Mouse (Mus musculus): ENCODE data around the gene Il31ra. TPM values are rescaled to one million over a fixed set of nuclear protein-coding genes. Genes with fewer than 3 reads are reported as not detected.

Il31ra gene
- polyA plus RNA-seq, 1 experiment from 2014 or later: 0.10 TPM

GRCm38 (mm10) chr13:112527186-112527585 is 67.0 kb downstream of the Il31ra start:
- H3K4me1 ChIP-seq (ENCODE audit: control insufficient read depth, insufficient read depth, low read length): no peaks in the 10 kb centered on the region
- no peaks in the 10 kb centered on the region for H3K27me3 ChIP-seq (replicated peaks; ENCODE audit: control insufficient read depth, insufficient read depth, low read length)
- DNase-seq (ENCODE audit: low spot score) (no peak), ATAC-seq (ENCODE audit: low read depth) (no peak)
- H3K9ac ChIP-seq (ENCODE audit: low read depth, low read length): no peak overlapping the region
- H3K4me3 ChIP-seq (ENCODE audit: low read depth, low read length): no peak overlapping the region
- no peak overlapping the region for H3K4me2 ChIP-seq (ENCODE audit: low read depth, low read length)
- H3K27ac ChIP-seq (replicated peaks; ENCODE audit: low read depth, low read length): no peak overlapping the region
- no peaks in the 10 kb centered on the region for H3K9me3 ChIP-seq (ENCODE audit: control insufficient read depth, low read length)
- 38% methylated on average over 1 of the region's 1 CpGs for WGBS
- H3K36me3 ChIP-seq (ENCODE audit: control insufficient read depth, insufficient read depth, low read length): no peaks in the 10 kb centered on the region

GRCm38 (mm10) chr13:112523346-112523970 is 70.7 kb downstream of the Il31ra start:
- H3K9me3 ChIP-seq (ENCODE audit: control insufficient read depth, low read length): peaks cover 2% of the 10 kb centered on the region; the same call in 1 of the 2 replicates
- H3K27me3 ChIP-seq (replicated peaks; ENCODE audit: control insufficient read depth, insufficient read depth, low read length): no peaks in the 10 kb centered on the region
- 79% methylated on average over 8 of the region's 10 CpGs for WGBS
- no peak overlapping the region for H3K27ac ChIP-seq (replicated peaks; ENCODE audit: low read depth, low read length)
- no peaks in the 10 kb centered on the region for H3K4me1 ChIP-seq (ENCODE audit: control insufficient read depth, insufficient read depth, low read length)
- ATAC-seq (ENCODE audit: low read depth): no peak
- no peak for DNase-seq (ENCODE audit: low spot score)
- no peak overlapping the region for H3K9ac ChIP-seq (ENCODE audit: low read depth, low read length)
- no peaks in the 10 kb centered on the region for H3K36me3 ChIP-seq (ENCODE audit: control insufficient read depth, insufficient read depth, low read length)
- H3K4me2 ChIP-seq (ENCODE audit: low read depth, low read length): no peak overlapping the region
- no peak overlapping the region for H3K4me3 ChIP-seq (ENCODE audit: low read depth, low read length)

- 94% methylated on average over 3 of the region's 3 CpGs for WGBS
These were observed 71.3 kb downstream of the Il31ra start for GRCm38 (mm10) chr13:112522896-112523295.

DNA sequence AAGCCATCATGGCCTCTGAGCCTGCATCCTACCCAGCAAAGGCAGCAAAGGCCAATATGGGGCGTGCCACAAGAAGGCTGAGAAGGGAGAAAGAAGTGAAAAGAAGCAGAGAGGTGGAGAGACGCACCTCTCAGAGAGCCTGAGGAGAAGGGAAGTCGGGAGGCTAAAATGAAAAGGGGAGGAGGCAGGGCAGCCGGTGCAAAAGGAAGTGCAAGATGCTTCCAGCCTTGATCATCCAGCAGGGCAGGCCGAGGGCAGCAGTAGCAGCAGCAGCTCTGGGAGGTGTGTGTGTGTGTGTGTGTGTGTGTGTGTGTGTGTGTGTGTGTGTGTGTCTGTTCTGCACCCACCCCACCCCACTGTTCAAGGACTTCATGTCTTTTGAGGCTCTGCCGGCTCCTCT is 71.9 kb downstream of the Il31ra start:
- no peak for DNase-seq (ENCODE audit: low spot score)
- ATAC-seq (ENCODE audit: low read depth): no peak
- H3K9ac ChIP-seq (ENCODE audit: low read depth, low read length): no peak overlapping the region

More at GRCm38 (mm10) chr13:112522896-112523295, 71.3 kb downstream of the Il31ra start:
- Histone ChIP-seq H3K4me1 (ENCODE audit: control insufficient read depth, insufficient read depth, low read length) (no peaks in the 10 kb centered on the region), H3K9me3 (ENCODE audit: control insufficient read depth, low read length) (peaks cover 8% of the 10 kb centered on the region; the same call in 1 of the 2 replicates), H3K4me3 (ENCODE audit: low read depth, low read length) (no peak overlapping the region), H3K9ac (ENCODE audit: low read depth, low read length) (no peak overlapping the region), H3K27me3 (replicated peaks; ENCODE audit: control insufficient read depth, insufficient read depth, low read length) (no peaks in the 10 kb centered on the region), H3K4me2 (ENCODE audit: low read depth, low read length) (no peak overlapping the region), H3K36me3 (ENCODE audit: control insufficient read depth, insufficient read depth, low read length) (no peaks in the 10 kb centered on the region), H3K27ac (replicated peaks; ENCODE audit: low read depth, low read length) (no peak overlapping the region)
- DNase-seq (ENCODE audit: low spot score) (no peak), ATAC-seq (ENCODE audit: low read depth) (no peak)

GRCm38 (mm10) chr13:112514546-112514945 is 79.6 kb downstream of the Il31ra start:
- 69% methylated on average over 1 of the region's 1 CpGs for WGBS
- Histone ChIP-seq H3K4me3 (ENCODE audit: low read depth, low read length) (no peak overlapping the region), H3K9ac (ENCODE audit: low read depth, low read length) (no peak overlapping the region), H3K27me3 (replicated peaks; ENCODE audit: control insufficient read depth, insufficient read depth, low read length) (no peaks in the 10 kb centered on the region), H3K9me3 (ENCODE audit: control insufficient read depth, low read length) (peaks cover 10% of the 10 kb centered on the region; the same call in 1 of the 2 replicates), H3K4me1 (ENCODE audit: control insufficient read depth, insufficient read depth, low read length) (no peaks in the 10 kb centered on the region), H3K36me3 (ENCODE audit: control insufficient read depth, insufficient read depth, low read length) (no peaks in the 10 kb centered on the region), H3K27ac (replicated peaks; ENCODE audit: low read depth, low read length) (no peak overlapping the region), H3K4me2 (ENCODE audit: low read depth, low read length) (no peak overlapping the region)
- ATAC-seq (ENCODE audit: low read depth): no peak
- DNase-seq (ENCODE audit: low spot score): no peak

More for the DNA sequence above, 71.9 kb downstream of the Il31ra start:
- Histone ChIP-seq H3K4me3 (ENCODE audit: low read depth, low read length) (no peak overlapping the region), H3K27me3 (replicated peaks; ENCODE audit: control insufficient read depth, insufficient read depth, low read length) (no peaks in the 10 kb centered on the region), H3K9me3 (ENCODE audit: control insufficient read depth, low read length) (peaks cover 10% of the 10 kb centered on the region; the same call in 1 of the 2 replicates), H3K27ac (replicated peaks; ENCODE audit: low read depth, low read length) (no peak overlapping the region), H3K4me1 (ENCODE audit: control insufficient read depth, insufficient read depth, low read length) (no peaks in the 10 kb centered on the region), H3K36me3 (ENCODE audit: control insufficient read depth, insufficient read depth, low read length) (no peaks in the 10 kb centered on the region), H3K4me2 (ENCODE audit: low read depth, low read length) (no peak overlapping the region)
- 71% methylated on average over 5 of the region's 6 CpGs for WGBS

GRCm38 (mm10) chr13:112512824-112513223 is 81.3 kb downstream of the Il31ra start:
- no peak overlapping the region for H3K4me3 ChIP-seq (ENCODE audit: low read depth, low read length)
- WGBS: 81% methylated on average over 5 of the region's 5 CpGs
- no peak overlapping the region for H3K4me2 ChIP-seq (ENCODE audit: low read depth, low read length)
- no peaks in the 10 kb centered on the region for H3K4me1 ChIP-seq (ENCODE audit: control insufficient read depth, insufficient read depth, low read length)
- H3K27me3 ChIP-seq (replicated peaks; ENCODE audit: control insufficient read depth, insufficient read depth, low read length): no peaks in the 10 kb centered on the region
- ATAC-seq (ENCODE audit: low read depth) (no peak), DNase-seq (ENCODE audit: low spot score) (no peak)
- no peak overlapping the region for H3K27ac ChIP-seq (replicated peaks; ENCODE audit: low read depth, low read length)
- no peak overlapping the region for H3K9ac ChIP-seq (ENCODE audit: low read depth, low read length)
- H3K36me3 ChIP-seq (ENCODE audit: control insufficient read depth, insufficient read depth, low read length): no peaks in the 10 kb centered on the region
- peaks cover 1% of the 10 kb centered on the region; the same call in 1 of the 2 replicates for H3K9me3 ChIP-seq (ENCODE audit: control insufficient read depth, low read length)

GRCm38 (mm10) chr13:112511810-112512209 is 82.3 kb downstream of the Il31ra start:
- 90% methylated on average over 7 of the region's 7 CpGs for WGBS
- no peaks in the 10 kb centered on the region for H3K27me3 ChIP-seq (replicated peaks; ENCODE audit: control insufficient read depth, insufficient read depth, low read length)
- no peak overlapping the region for H3K4me3 ChIP-seq (ENCODE audit: low read depth, low read length)
- H3K4me1 ChIP-seq (ENCODE audit: control insufficient read depth, insufficient read depth, low read length): no peaks in the 10 kb centered on the region
- H3K4me2 ChIP-seq (ENCODE audit: low read depth, low read length): no peak overlapping the region
- H3K27ac ChIP-seq (replicated peaks; ENCODE audit: low read depth, low read length): no peak overlapping the region
- H3K36me3 ChIP-seq (ENCODE audit: control insufficient read depth, insufficient read depth, low read length): peaks cover 6% of the 10 kb centered on the region
- ATAC-seq (ENCODE audit: low read depth) (no peak), DNase-seq (ENCODE audit: low spot score) (no peak)
- no peaks in the 10 kb centered on the region for H3K9me3 ChIP-seq (ENCODE audit: control insufficient read depth, low read length)
- no peak overlapping the region for H3K9ac ChIP-seq (ENCODE audit: low read depth, low read length)

DNA sequence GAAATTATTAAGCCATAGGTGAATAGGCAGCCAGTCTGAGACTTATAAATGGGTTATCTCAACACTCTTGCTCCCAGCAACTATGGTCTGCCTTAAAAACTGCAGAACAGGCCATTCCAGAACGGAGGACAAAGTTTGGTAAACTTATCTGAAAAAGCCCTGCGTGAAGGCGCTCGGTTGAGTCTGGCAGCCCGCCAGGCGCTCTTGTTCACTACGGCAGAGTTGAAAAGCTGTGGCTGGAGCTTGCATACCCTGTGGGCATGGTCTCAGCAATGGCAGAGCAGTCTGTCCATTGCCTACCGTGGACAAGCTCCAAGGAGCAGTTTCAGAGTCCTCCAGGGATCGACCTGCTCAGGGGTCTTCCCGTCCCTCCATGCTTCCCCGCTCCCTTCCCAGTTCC is 82.9 kb downstream of the Il31ra start:
- no peaks in the 10 kb centered on the region for H3K9me3 ChIP-seq (ENCODE audit: control insufficient read depth, low read length)
- H3K27ac ChIP-seq (replicated peaks; ENCODE audit: low read depth, low read length): no peak overlapping the region
- DNase-seq (ENCODE audit: low spot score) (peak; percentile 28), ATAC-seq (ENCODE audit: low read depth) (no peak)
- no peak overlapping the region for H3K4me2 ChIP-seq (ENCODE audit: low read depth, low read length)
- no peaks in the 10 kb centered on the region for H3K27me3 ChIP-seq (replicated peaks; ENCODE audit: control insufficient read depth, insufficient read depth, low read length)
- no peaks in the 10 kb centered on the region for H3K4me1 ChIP-seq (ENCODE audit: control insufficient read depth, insufficient read depth, low read length)
- H3K9ac ChIP-seq (ENCODE audit: low read depth, low read length): no peak overlapping the region
- no peak overlapping the region for H3K4me3 ChIP-seq (ENCODE audit: low read depth, low read length)
- H3K36me3 ChIP-seq (ENCODE audit: control insufficient read depth, insufficient read depth, low read length): peaks cover 10% of the 10 kb centered on the region
- WGBS: 69% methylated on average over 11 of the region's 11 CpGs
